In genomic region chr2:3229060-3229459, GRCm38 (mm10) we compare ENCODE assay signal across 9 mouse cellular contexts. TPM values are rescaled to one million over a fixed set of nuclear protein-coding genes. Genes with fewer than 3 reads are reported as not detected.
A peak's percentile ranks its signal among the peaks of the same experiment; 100 is the strongest.
DNase-seq lines count a peak whose midpoint lies in the region; ATAC-seq and TF ChIP-seq lines count a peak whose summit lies in the region.
"Had no signal": no experiment of that assay in that cellular context is flagged by ENCODE, and none has a peak within 500 bp of the region (broad histone marks: within the 10 kb centered on the region; RNA-seq: fewer than 3 reads in every experiment).

No protein-coding gene starts in this region.

- peak; percentile 79 for ATAC-seq in forebrain, embryonic 12.5 days (ENCODE audit: low FRiP score)
- ATAC-seq in lung, embryonic 15.5 days (ENCODE audit: borderline replicate concordance, extremely low read depth, low FRiP score, low TSS enrichment), result peak; percentile 80; the same call in 1 of the 2 replicates

- no peak overlapping the region for H3K4me2 ChIP-seq in forebrain, embryonic 12.5 days
- H3K4me2 ChIP-seq in lung, embryonic 15.5 days, result no peak overlapping the region

- peak; percentile 39 for DNase-seq in heart, postnatal 25 days (ENCODE audit: low spot score)
- DNase-seq in large intestine, adult 2 months (ENCODE audit: low read depth, low spot score), result peak; percentile 36
- peak; percentile 61 for DNase-seq in ovary, postnatal 14 days (ENCODE audit: low spot score)
- DNase-seq in urinary bladder, postnatal 14 days (ENCODE audit: low spot score), result peak; percentile 71

- H3K4me3 ChIP-seq in ES-Bruce4 (ENCODE audit: low read depth, low read length), result no peak overlapping the region
- H3K4me3 ChIP-seq in bone marrow macrophage, adult 2 months (ENCODE audit: insufficient read depth, low read length), result no peak overlapping the region
- H3K4me3 ChIP-seq in forebrain, embryonic 12.5 days (replicated peaks), result no peak overlapping the region
- no peak overlapping the region for H3K4me3 ChIP-seq in lung, embryonic 15.5 days
- H3K4me3 ChIP-seq: erythroblast, embryonic 14.5 days had no signal

- TF ChIP-seq EP300 in ES-Bruce4 (IDR thresholded peaks at IDR 0.05; ENCODE audit: insufficient read depth, low read depth, low read length), result no peak

- H3K4me1 ChIP-seq in ES-Bruce4 (ENCODE audit: control insufficient read depth, insufficient read depth, low read length), result no peaks in the 10 kb centered on the region
- no peaks in the 10 kb centered on the region for H3K4me1 ChIP-seq in bone marrow macrophage, adult 2 months (ENCODE audit: control insufficient read depth, insufficient read depth, low read length)
- H3K4me1 ChIP-seq in forebrain, embryonic 12.5 days, result no peaks in the 10 kb centered on the region
- no peaks in the 10 kb centered on the region for H3K4me1 ChIP-seq in lung, embryonic 15.5 days

- no peak overlapping the region for H3K27ac ChIP-seq in ES-Bruce4 (ENCODE audit: insufficient read depth, low read length)
- H3K27ac ChIP-seq in bone marrow macrophage, adult 2 months (ENCODE audit: insufficient read depth, low read depth, low read length), result no peak overlapping the region
- H3K27ac ChIP-seq in forebrain, embryonic 12.5 days, result no peak overlapping the region
- H3K27ac ChIP-seq in lung, embryonic 15.5 days, result no peak overlapping the region

- no peak for TF ChIP-seq POLR2A in ES-Bruce4 (IDR thresholded peaks at IDR 0.05; ENCODE audit: insufficient read depth, low read length)
- no peak for TF ChIP-seq POLR2A in bone marrow macrophage, adult 2 months (IDR thresholded peaks at IDR 0.05; ENCODE audit: borderline replicate concordance, low read depth, low read length)

- peak; percentile 72 for TF ChIP-seq CTCF in ES-Bruce4 (IDR thresholded peaks at IDR 0.05; ENCODE audit: low read depth, low read length)
- peak; percentile 31 for TF ChIP-seq CTCF in bone marrow macrophage, adult 2 months (IDR thresholded peaks at IDR 0.05; ENCODE audit: low read depth, low read length)

- intact Hi-C loops in heart, postnatal 25 days (cut with DNase I), result loop anchor here (1.0 to 5.0 kb wide), 3 partner anchors 47 to 140 kb away; no protein-coding TSS in a partner anchor

- 10% methylated on average over 2 of the region's 2 CpGs for WGBS in forebrain, embryonic 12.5 days
- WGBS in large intestine, adult 2 months, result 10% methylated on average over 2 of the region's 2 CpGs
- WGBS in lung, embryonic 15.5 days, result 11% methylated on average over 2 of the region's 2 CpGs

- no peaks in the 10 kb centered on the region for H3K27me3 ChIP-seq in ES-Bruce4 (ENCODE audit: control insufficient read depth, insufficient read depth, low read length, poor library complexity, severe bottlenecking)
- no peaks in the 10 kb centered on the region for H3K27me3 ChIP-seq in forebrain, embryonic 12.5 days
- H3K27me3 ChIP-seq in lung, embryonic 15.5 days, result no peaks in the 10 kb centered on the region

- no peaks in the 10 kb centered on the region for H3K36me3 ChIP-seq in ES-Bruce4 (ENCODE audit: control insufficient read depth, insufficient read depth, low read length, poor library complexity, severe bottlenecking)
- peaks cover 22% of the 10 kb centered on the region for H3K36me3 ChIP-seq in forebrain, embryonic 12.5 days (replicated peaks)
- peaks cover 21% of the 10 kb centered on the region; the same call in 1 of the 2 replicates for H3K36me3 ChIP-seq in lung, embryonic 15.5 days

- H3K9me3 ChIP-seq in ES-Bruce4 (replicated peaks; ENCODE audit: control insufficient read depth, insufficient read depth, low read length, poor library complexity, severe bottlenecking), result no peaks in the 10 kb centered on the region
- H3K9me3 ChIP-seq in forebrain, embryonic 12.5 days, result no peaks in the 10 kb centered on the region
- H3K9me3 ChIP-seq in lung, embryonic 15.5 days, result no peaks in the 10 kb centered on the region

- no peak overlapping the region for H3K9ac ChIP-seq in ES-Bruce4 (ENCODE audit: low read depth, poor library complexity, severe bottlenecking)
- no peak overlapping the region for H3K9ac ChIP-seq in forebrain, embryonic 12.5 days
- no peak overlapping the region for H3K9ac ChIP-seq in lung, embryonic 15.5 days

RNA-seq across cellular contexts. Expression of gene Nmt2, which starts 55.0 kb away (rescaled TPM):
- polyA plus RNA-seq in ES-Bruce4 (2011; ENCODE audit: insufficient read depth, insufficient read length, low read depth, missing spikeins), result 119 TPM in 2 replicates
- polyA plus RNA-seq in bone marrow macrophage, adult 2 months (2012; ENCODE audit: insufficient read depth, insufficient read length, missing spikeins), result 18.3 and 20.6 TPM in 2 replicates
- 64.2 and 66.9 TPM in 2 replicates for polyA plus RNA-seq in forebrain, embryonic 12.5 days (2016; fragmentation: Nextera tagmentation; extraction: Ambion mirVana)
- total RNA-seq in heart, postnatal 25 days (2021), result 1 to 10 TPM; 9.2 to 9.9 TPM
- polyA plus RNA-seq in large intestine, adult 2 months (2012; rRNA removed), result 3.8 and 4.2 TPM in 2 replicates
- polyA plus RNA-seq in lung, embryonic 15.5 days (2015; fragmentation: Nextera tagmentation; extraction: Ambion mirVana), result 37.9 and 42.1 TPM in 2 replicates
